Mouse (Mus musculus) left cerebral cortex, adult 18-20 months (tissue): ENCODE measurements around the gene Mettl27. TPM values are rescaled to one million over a fixed set of nuclear protein-coding genes. Genes with fewer than 3 reads are reported as not detected.

ENCODE experiments used
- DNase-seq, 2 experiments: peaks; one replicate each; pipeline ENCODE4 v3.0.0; 2021 to 2022; ENCODE audit warnings: low spot score in 2 of 2, mixed read lengths in 1 of 2
- total RNA-seq, 2 experiments: library from RNA; stranded (reverse); gene quantifications; 2 replicates each; pipeline ENCODE4 v1.2.3; 2021

Gene Mettl27
- total RNA-seq, 2 experiments from 2014 or later, result 7.4 to 9.7 TPM

DNA sequence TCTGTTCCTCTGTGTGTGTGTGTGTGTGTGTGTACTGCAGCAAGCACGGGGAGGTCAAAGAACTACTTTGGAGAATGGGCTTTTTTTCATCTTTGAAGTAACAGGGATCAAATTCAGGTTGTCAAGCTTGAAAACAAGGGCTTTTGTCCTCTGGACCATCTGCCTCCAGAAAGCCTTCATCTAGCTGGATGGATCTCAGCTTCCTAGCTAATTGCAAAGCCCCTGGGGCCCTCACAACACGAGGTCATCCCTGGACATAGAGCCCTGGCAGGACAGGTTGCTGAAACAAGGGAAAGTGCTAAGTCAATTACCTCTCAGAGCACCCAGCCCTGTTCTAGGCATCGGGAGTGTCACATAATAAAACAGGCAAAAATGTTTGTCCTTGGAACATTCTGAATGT, 51.6 kb downstream of the Mettl27 start:
- no peak for DNase-seq

DNA sequence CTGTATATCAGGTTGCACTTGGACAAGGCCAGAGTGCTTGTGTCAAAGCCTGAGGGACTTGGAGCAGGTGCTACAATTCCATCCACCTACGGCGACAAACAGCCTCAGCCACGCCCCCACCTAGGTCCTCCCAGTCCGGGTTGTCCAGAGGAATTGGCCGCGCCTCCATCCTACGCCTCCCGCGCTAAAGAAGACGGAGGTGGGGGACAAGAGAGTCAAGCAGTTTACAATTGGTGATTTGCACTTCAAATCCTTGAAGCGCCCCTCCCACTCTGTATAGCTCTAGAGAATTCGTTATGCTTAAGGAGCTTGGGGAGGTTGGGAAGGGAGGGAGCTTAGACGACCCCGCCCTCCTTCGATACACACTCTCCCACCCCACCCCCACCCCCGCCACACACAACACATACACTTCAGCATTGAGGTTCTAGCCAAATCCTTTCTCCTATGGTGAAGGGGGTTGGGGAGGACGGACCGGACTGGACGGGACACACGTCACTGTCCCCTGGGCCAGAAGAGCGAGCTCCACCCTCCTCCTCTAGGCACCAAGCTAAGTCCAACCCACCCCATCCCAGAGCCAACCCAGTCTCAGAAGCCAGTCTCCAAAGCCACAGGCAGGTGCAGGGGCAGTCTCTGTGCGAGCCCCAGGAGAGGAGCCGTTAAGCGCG, 53.6 kb downstream of the Mettl27 start, which contains the start of gene Cldn3:
Gene Cldn3 (plus strand): TSS at position 582 of the 665 bp plus-strand sequence.
- no peak for DNase-seq

DNA sequence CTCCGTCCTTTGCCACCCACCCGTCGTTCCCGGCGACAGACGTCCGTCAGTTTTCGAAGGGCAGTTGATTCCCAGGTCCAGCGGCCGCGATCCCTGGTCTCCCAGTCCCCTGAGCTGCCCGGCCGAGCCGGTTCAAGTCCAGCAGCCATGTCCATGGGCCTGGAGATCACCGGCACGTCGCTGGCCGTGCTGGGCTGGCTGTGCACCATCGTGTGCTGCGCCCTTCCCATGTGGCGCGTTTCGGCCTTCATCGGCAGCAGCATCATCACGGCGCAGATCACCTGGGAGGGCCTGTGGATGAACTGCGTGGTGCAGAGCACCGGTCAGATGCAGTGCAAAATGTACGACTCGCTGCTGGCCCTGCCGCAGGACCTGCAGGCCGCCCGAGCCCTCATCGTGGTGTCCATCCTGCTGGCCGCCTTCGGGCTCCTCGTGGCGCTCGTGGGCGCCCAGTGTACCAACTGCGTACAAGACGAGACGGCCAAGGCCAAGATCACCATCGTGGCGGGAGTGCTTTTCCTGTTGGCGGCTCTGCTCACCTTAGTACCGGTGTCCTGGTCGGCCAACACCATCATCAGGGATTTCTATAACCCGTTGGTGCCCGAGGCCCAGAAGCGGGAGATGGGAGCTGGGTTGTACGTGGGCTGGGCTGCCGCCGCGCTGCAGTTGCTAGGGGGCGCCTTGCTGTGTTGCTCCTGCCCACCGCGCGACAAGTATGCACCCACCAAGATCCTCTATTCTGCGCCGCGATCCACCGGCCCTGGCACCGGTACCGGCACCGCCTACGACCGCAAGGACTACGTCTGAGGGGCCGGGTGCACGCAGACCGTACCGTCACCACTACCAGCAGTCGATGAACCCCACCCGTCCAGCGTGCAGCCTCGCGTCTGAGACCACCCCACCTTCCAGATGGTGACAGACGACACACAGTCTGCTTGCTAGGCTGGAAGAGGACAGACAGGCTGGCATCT, 54.4 kb downstream of the Mettl27 start:
- DNase-seq, result no peak

DNA sequence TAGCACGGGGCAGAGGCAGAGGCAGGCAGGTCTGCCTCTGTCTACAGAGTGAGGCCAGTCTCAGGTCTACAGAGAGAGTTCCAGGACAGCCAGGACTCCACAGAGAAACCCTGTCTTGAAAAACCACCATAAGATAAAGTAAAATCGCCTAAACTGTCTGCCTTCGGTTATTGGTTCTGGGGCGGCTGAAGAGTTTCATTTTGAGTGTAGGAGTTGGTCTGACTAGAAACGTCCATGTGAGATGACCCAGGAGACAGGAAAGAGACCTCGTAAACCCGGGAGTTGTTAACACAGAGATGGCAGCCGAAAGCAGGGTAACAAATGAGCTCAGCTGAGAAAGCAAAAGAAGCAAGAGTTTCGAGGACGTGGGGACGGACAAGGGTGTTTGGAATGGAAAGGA, 57.0 kb downstream of the Mettl27 start:
- DNase-seq, result no peak

DNA sequence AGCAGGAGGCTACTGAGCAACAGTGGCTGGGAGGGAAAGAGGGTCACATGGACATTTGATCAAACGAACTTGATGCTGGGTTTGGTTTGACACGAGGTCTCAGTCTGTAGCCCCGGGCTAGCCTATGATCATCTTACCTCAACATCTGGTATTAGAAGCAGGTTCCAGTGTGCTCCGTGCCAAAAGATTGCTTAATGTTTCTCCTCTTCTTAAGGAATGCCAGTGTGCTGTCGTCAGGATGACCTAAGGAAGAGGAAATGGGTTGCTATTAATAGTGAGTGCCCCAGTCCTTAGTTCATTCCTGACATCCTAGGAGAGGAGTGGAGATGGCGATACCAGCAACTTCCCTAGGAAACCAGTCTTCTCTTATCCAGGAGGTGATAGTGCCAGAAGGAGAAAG, 57.6 kb downstream of the Mettl27 start:
- no peak for DNase-seq

Other genes starting within 250 kb of the Mettl27 start
- gene Limk1, start 243.8 kb upstream of the Mettl27 start, total RNA-seq, result 10 to 100 TPM; 59.8 to 63.7 TPM
- 1 to 10 TPM; 7.3 to 7.5 TPM for gene Eln, start 185.0 kb upstream of the Mettl27 start, total RNA-seq
- gene Tmem270, start 25.6 kb upstream of the Mettl27 start, total RNA-seq, result not detected
- not detected for gene Cldn13, start 16.8 kb upstream of the Mettl27 start, total RNA-seq
- not detected for gene Cldn4, start 14.6 kb downstream of the Mettl27 start, total RNA-seq
- gene Cldn3, start 53.8 kb downstream of the Mettl27 start, total RNA-seq, result under 1 TPM in 1 of 2 experiments, not detected in 1; 0.49 TPM
- gene Abhd11, start 76.8 kb downstream of the Mettl27 start, total RNA-seq, result 10 to 100 TPM; 34.3 to 38.1 TPM
- gene Stx1a, start 91.1 kb downstream of the Mettl27 start, total RNA-seq, result 100 to 1,000 TPM; 309 to 311 TPM
- 10 to 100 TPM; 40.6 to 44.5 TPM for gene Dnajc30, start 131.8 kb downstream of the Mettl27 start, total RNA-seq
- 10 to 100 TPM; 43.9 to 54.1 TPM for gene Bud23, start 132.6 kb downstream of the Mettl27 start, total RNA-seq
- 10 to 100 TPM; 30.8 to 32.9 TPM for gene Vps37d, start 145.9 kb downstream of the Mettl27 start, total RNA-seq
- gene Mlxipl, start 157.5 kb downstream of the Mettl27 start, total RNA-seq, result 1 to 10 TPM; 3.2 to 4.4 TPM
- 10 to 100 TPM; 24.9 to 26.9 TPM for gene Tbl2, start 217.3 kb downstream of the Mettl27 start, total RNA-seq
- 10 to 100 TPM; 56.0 to 57.9 TPM for gene Bcl7b, start 235.9 kb downstream of the Mettl27 start, total RNA-seq